Mouse (Mus musculus) adipocyte (in vitro differentiated cells): ENCODE results near the gene Lrch1.
A peak's percentile ranks its signal among the peaks of the same experiment; 100 is the strongest.

Experiments
- DNase-seq: peaks from one replicate; pipeline ENCODE4 v3.0.0-alpha.2; 2016; ENCODE audit warnings: low spot score

Lrch1 gene

GRCm38 (mm10) chr14:74852965-74853758 lies 94.5 kb downstream of the Lrch1 start:
- peak; percentile 32 for DNase-seq

DNA sequence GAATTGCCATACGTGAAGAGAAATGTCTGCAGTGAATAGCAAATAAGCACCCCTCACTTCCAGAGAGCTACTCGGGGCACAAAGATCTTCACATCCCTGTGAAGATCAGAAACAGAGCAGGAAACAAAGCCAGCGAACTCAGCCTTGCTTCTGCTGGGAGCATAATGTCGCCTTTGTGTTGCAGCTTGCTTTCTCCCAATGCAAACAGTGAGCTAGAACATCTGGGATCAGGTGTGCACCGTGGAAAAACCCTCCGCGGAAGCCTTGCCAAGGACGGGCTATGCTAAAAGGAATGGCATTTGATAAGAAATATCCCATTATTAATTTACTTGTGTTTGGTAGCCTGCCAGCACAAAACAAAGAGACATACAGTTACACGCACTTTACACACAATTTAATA lies 95.8 kb downstream of the Lrch1 start:
- no peak for DNase-seq

DNA sequence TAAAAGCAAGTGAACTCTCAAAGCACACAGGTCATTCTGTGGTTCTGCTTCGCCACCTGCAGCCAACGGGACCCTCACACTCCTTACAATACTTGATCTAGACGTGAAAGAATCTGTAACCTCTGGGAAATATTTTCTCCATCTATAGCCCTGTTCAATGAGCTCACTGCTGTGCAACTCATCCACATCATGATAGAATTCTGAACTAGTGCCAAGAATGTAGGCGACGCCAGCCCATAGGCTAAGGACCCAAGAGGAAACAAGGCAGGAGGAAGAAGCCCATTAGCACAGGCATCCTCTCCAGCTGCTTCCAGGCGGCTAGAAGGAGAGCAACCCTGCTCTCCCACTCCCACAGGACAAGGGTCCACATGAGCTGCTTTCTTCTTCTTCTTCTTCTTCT lies 98.7 kb downstream of the Lrch1 start:
- no peak for DNase-seq

DNA sequence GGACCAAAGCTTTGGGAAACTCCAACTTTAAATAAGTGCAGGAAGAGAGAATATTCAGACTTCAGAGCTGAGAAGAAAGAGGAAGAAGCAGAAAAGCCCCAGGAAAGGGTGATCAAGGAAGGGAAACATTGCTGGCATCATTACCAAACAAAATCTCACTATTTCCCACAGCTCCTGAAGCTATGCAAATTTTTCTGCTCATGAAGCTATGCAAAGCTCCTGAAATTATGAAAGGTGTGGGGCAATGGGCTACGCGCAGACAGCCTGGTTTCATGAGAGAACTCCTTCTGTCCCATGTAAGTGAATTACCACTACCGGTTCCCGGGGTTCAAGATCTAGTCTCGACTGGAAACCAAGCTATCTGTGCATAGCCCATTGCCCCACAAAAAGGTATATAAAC lies 99.5 kb downstream of the Lrch1 start:
- no peak for DNase-seq

DNA sequence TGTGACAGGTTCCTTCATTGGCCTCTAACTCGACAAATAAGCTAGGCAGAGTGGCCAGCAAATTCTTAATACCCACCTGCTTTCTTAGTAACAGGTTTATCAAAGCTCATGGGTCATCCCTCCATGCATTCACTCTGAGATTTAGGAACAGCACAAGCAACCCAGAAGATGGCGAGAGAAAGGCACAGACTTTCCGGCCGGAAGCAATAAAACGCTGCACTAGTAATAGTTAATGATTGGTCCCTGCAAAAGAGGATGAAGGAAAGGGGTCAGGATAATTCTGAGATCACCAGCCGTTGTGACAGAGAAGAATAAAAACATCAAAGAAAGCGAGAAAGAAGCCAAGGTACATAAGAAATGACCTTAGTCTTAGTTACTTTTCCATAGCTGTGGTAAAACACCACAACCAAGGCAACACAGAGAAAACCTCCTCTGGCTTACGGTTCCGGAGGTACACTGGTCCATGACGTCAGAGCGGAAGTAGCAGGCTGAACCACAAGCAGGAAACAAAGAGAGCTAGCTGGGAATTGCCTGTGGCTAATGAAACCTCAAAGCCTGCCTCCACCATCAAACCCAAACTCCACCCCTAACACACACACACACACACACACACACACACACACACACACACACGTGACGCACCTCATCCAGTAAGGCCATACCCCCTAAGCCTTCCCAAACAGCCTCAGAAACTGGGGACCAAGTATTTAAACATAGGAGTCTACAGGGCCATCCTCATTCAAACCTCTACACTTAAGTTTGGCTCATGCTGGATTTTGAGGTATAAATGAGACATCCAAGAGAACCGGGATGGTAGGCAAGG lies 100.2 kb downstream of the Lrch1 start:
- DNase-seq = no peak

- no peak for DNase-seq
Observed at GRCm38 (mm10) chr14:74846668-74847067, 101.0 kb downstream of the Lrch1 start.

DNA sequence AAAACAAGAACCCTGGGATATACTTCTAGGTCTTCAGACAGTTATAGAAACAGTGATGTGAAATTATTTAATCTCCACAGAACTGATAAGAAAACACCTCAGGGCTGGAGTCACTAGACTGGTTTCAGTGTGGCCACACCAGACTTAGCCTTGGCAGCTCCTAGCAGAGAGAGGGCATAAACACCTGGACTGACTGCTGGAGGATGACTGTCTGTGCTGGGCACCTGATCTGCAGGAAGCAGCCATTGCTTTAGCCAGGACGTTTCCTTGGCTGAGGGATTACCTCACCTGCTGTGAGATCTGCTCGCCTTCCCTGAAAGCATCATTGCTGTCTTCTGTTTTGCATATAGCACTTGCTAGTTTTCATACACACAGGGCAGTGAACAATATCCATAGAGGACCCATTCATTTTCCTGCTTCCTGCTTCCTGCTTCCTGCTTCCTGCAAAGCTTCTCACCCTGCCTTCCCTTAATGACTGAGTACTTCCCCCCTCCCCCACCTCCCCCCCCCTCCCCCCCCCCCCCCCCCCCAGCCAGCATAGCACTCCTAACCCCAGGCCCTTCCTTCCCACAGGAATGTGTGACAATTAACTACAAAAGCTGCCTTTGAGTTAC lies 101.9 kb downstream of the Lrch1 start:
- DNase-seq = no peak

- DNase-seq = no peak
Observed at GRCm38 (mm10) chr14:74841708-74842107, 106.0 kb downstream of the Lrch1 start.

DNA sequence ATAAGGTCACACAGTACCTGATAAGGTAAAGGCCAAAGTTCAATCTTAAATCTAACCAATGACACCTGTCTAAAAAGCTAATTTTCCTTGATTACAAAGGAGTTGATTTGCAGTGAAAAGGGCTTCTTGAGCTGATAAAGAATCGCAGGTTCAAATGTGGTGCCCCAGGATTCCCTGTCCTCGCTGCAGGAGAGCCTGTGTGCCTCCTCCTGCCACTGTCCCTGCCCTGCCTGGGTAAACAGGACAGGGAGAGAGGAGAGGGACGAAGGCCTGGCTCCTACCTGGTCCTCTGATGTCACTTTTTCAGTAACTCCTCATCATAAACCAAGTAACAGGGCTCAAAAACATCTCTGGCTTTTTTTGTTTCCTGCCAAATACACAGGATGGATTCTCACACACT lies 106.4 kb downstream of the Lrch1 start:
- DNase-seq = no peak

DNA sequence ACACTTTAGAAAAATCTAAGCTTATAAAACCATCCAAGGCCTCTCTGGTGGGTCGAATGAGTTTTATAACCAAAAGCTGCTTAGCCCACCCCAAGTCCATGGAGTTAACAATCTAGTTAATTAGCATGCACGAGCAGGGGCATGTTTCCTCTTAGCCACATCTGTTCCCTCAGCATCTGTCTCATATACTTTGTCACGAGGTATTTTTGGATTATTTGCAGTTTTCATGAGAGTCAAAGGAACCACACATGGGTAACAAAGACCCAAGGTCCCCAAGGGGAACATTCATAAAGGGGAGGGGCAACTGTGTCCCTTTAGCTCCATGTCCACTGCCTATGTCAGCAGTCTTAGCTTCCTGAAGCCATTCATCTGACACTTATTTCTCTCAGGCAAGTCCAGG lies 106.9 kb downstream of the Lrch1 start:
- no peak for DNase-seq

DNA sequence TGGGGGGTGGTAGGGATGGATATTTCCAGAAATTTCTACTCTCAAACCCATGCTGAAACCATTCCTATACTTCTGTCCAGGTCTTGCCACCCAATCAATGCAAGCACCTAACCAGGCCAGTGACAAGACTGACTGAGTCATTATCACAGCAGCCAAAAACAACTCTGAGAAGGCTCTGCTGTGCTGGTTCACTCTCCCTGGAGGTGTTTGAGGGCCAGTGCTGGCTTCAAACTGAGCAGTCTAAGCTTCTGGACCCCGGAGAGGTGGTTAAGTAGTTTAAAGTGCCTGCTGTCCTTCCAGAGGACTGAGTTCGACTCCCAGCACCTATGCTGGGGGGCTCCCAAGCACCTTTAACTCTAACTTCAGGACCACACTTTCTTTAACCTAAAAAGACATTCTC lies 107.3 kb downstream of the Lrch1 start:
- peak; percentile 14 for DNase-seq

GRCm38 (mm10) chr14:74838816-74839215 lies 108.9 kb downstream of the Lrch1 start:
- DNase-seq = no peak

GRCm38 (mm10) chr14:74835010-74835409 lies 112.7 kb downstream of the Lrch1 start:
- DNase-seq = no peak

GRCm38 (mm10) chr14:74834215-74834614 lies 113.5 kb downstream of the Lrch1 start:
- DNase-seq = no peak

- no peak for DNase-seq
Observed at GRCm38 (mm10) chr14:74831653-74832052, 116.0 kb downstream of the Lrch1 start.

GRCm38 (mm10) chr14:74831050-74831449 lies 116.6 kb downstream of the Lrch1 start:
- DNase-seq = no peak

DNA sequence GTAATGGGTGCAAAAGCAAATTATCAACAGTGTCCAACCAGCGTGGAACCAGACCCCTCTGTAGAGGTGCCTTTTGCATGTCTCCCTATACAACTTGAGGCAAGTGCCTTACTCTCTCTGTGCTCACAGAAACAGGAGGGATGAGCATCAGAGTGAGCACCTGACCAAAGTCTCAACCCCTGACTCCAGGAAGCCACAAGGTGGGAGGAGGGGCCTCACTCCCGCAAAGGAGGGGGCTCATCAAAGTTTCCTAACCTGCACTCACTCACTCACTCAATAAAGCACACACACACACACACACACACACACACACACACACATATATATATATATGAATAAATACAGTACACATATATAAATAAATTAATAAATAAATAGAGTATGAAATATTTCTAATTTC lies 117.1 kb downstream of the Lrch1 start:
- no peak for DNase-seq

DNA sequence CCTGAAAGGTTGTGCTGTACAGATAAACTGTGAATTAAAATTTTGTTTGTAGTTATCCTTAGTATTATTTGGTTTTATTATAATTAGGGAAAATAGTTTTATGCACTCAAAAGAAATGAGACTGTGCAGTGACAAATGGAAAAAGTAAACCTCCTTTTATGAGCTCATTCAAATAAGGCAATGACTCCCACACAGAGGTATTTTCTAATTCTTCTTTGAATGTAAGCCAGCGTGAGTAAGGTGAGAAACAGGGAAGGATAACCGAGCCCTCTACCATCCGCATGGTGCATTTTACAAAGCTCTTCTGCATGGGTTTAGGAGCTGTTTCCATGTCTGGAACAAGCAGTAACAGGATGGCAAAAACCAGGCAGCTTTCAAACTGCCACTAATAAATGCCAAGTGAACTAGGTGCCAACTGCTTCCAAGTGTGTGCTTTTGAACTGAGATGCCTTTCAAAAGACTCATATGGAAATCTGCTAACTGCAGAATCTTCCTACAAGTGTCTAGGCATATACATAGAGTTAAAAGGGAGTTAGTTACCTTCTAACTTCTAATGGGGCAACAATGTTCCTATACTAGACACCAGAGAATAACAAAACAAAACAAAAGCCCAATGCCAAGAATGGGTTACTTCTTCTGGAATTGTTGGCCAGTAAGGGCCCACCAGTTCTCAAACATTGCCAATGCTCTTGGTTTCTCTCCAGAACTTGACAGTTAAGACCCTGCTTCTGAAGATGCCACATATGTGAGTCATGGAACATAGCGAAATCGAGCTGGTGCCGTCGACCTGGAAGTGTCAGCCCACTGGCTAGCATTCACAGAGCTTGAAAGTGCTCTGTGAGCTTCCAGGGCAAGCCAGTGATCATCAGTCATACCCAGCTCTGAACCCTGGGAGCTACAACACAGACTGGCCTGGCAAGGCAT lies 124.7 kb downstream of the Lrch1 start:
- DNase-seq = no peak

- no peak for DNase-seq
Observed at GRCm38 (mm10) chr14:74822048-74822447, 125.6 kb downstream of the Lrch1 start.

DNA sequence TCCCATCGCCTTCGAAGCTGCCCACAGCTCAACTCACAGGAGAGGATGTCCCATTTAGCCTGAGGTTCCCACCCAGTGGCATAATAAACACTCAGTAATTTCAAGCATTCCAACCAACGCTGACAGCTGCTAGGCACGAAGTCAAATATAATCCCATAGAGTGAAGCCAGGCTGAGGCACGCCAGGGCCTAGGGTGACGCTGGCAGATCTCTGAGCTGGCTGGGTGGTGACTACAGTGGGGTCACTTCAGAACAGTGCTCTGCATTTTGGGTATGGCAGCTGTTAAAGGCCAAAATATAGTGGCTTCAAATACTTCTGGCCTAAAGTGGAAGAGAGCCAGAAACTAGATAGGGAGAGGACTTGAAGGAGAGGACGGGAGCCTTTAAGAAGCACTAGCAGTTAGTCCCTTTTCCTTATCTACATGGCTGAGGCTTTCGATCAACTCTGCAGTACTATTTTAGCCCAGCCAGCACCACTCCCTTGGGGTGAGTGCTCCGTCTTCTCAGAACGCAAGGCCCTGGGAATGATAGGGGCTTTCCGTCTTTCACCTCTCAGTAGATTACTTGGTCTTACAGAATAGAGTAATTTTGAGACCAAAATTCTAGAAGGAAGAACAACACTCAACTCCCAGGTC lies 127.4 kb downstream of the Lrch1 start:
- peak; percentile 45 for DNase-seq

GRCm38 (mm10) chr14:74816705-74817104 lies 131.0 kb downstream of the Lrch1 start:
- DNase-seq = no peak
